Mouse (Mus musculus) testis, adult 2 months (tissue): ENCODE measurements around the gene Ccna1. TPM values are rescaled to one million over a fixed set of nuclear protein-coding genes. Genes with fewer than 3 reads are reported as not detected.
A peak's percentile ranks its signal among the peaks of the same experiment; 100 is the strongest.

Source experiments
- H3K27ac ChIP-seq: fragments of 200-500 bp; 2 replicates; pipeline ENCODE4 v1.5.1; 2012; ENCODE audit warnings: low read depth, low read length; ENCODE audit not compliant: control insufficient read depth, insufficient read depth
- H3K27me3 ChIP-seq: fragments of 200-500 bp; 2 replicates; pipeline ENCODE4 v1.6.1; 2012; ENCODE audit warnings: mild to moderate bottlenecking, low read length, moderate library complexity; ENCODE audit not compliant: control insufficient read depth, insufficient read depth
- H3K36me3 ChIP-seq: fragments of 200-500 bp; 2 replicates; pipeline ENCODE4 v1.6.1; 2012; ENCODE audit warnings: mild to moderate bottlenecking, low read length; ENCODE audit not compliant: control insufficient read depth, insufficient read depth
- H3K4me1 ChIP-seq: fragments of 200-500 bp; 2 replicates; pipeline ENCODE4 v1.6.1; 2012; ENCODE audit warnings: low read length; ENCODE audit not compliant: control insufficient read depth, insufficient read depth
- H3K4me3 ChIP-seq: fragments of 200-500 bp; 2 replicates; pipeline ENCODE4 v1.5.1; 2012; ENCODE audit warnings: low read depth, mild to moderate bottlenecking, low read length, moderate library complexity, mixed read lengths; ENCODE audit not compliant: control insufficient read depth
- CTCF ChIP-seq: fragments of 200-500 bp; IDR thresholded peaks from 2 replicates; pipeline ENCODE4 v1.5.1; 2012; ENCODE audit warnings: low read depth, mild to moderate bottlenecking, inconsistent platforms, low read length, moderate library complexity; ENCODE audit not compliant: control insufficient read depth, insufficient read depth, insufficient replicate concordance
- POLR2A ChIP-seq: fragments of 200-500 bp; IDR thresholded peaks from 2 replicates; pipeline ENCODE4 v1.6.1; 2012; ENCODE audit warnings: low read depth, mild to moderate bottlenecking, inconsistent platforms, low read length, moderate library complexity; ENCODE audit not compliant: control insufficient read depth
- polyA plus RNA-seq: library from polyadenylated mRNA; depleted of rRNA; stranded (reverse); fragments of >200 nt; gene quantifications from 2 replicates; pipeline ENCODE4 v1.2.3, GENCODE M21; 2012

Gene Ccna1
- polyA plus RNA-seq, 1 experiment = 144 TPM

- peak; percentile 78; the same call in 1 of the 2 replicates for TF ChIP-seq CTCF
- no peak for TF ChIP-seq POLR2A
- Histone ChIP-seq H3K4me3 (no peak overlapping the region), H3K27ac (no peak overlapping the region), H3K36me3 (no peaks in the 10 kb centered on the region), H3K4me1 (no peaks in the 10 kb centered on the region), H3K27me3 (no peaks in the 10 kb centered on the region)
Measured at GRCm38 (mm10) chr3:55080055-55080454, 24.8 kb upstream of the Ccna1 start.

GRCm38 (mm10) chr3:55079619-55080018 lies 24.3 kb upstream of the Ccna1 start:
- H3K27me3 ChIP-seq = no peaks in the 10 kb centered on the region
- no peak overlapping the region for H3K4me3 ChIP-seq
- TF ChIP-seq CTCF (no peak), POLR2A (no peak)
- no peaks in the 10 kb centered on the region for H3K4me1 ChIP-seq
- H3K36me3 ChIP-seq = no peaks in the 10 kb centered on the region
- no peak overlapping the region for H3K27ac ChIP-seq

GRCm38 (mm10) chr3:55078233-55078632 lies 22.9 kb upstream of the Ccna1 start:
- Histone ChIP-seq H3K27ac (no peak overlapping the region), H3K4me1 (no peaks in the 10 kb centered on the region), H3K4me3 (no peak overlapping the region), H3K27me3 (no peaks in the 10 kb centered on the region), H3K36me3 (no peaks in the 10 kb centered on the region)
- TF ChIP-seq POLR2A (no peak), CTCF (no peak)

GRCm38 (mm10) chr3:55075294-55075648 lies 20.0 kb upstream of the Ccna1 start:
- no peak overlapping the region for H3K27ac ChIP-seq
- H3K36me3 ChIP-seq = no peaks in the 10 kb centered on the region
- no peak overlapping the region for H3K4me3 ChIP-seq
- H3K4me1 ChIP-seq = no peaks in the 10 kb centered on the region
- TF ChIP-seq POLR2A (no peak), CTCF (no peak)
- H3K27me3 ChIP-seq = no peaks in the 10 kb centered on the region

- no peaks in the 10 kb centered on the region for H3K4me1 ChIP-seq
- no peaks in the 10 kb centered on the region for H3K36me3 ChIP-seq
- no peak overlapping the region for H3K4me3 ChIP-seq
- H3K27ac ChIP-seq = no peak overlapping the region
- H3K27me3 ChIP-seq = no peaks in the 10 kb centered on the region
- no peak for TF ChIP-seq CTCF
Measured at GRCm38 (mm10) chr3:55074576-55075293, 19.4 kb upstream of the Ccna1 start.

- H3K4me3 ChIP-seq = no peak overlapping the region
- no peak for TF ChIP-seq POLR2A
- TF ChIP-seq CTCF = no peak
- H3K27ac ChIP-seq = no peak overlapping the region
- H3K27me3 ChIP-seq = no peaks in the 10 kb centered on the region
- H3K4me1 ChIP-seq = no peaks in the 10 kb centered on the region
- H3K36me3 ChIP-seq = no peaks in the 10 kb centered on the region
Measured at GRCm38 (mm10) chr3:55067791-55068434, 12.6 kb upstream of the Ccna1 start.

GRCm38 (mm10) chr3:55066666-55067023 lies 11.3 kb upstream of the Ccna1 start:
- H3K27me3 ChIP-seq = no peaks in the 10 kb centered on the region
- no peaks in the 10 kb centered on the region for H3K36me3 ChIP-seq
- H3K4me3 ChIP-seq = no peak overlapping the region
- no peak overlapping the region for H3K27ac ChIP-seq
- no peaks in the 10 kb centered on the region for H3K4me1 ChIP-seq
- TF ChIP-seq CTCF = no peak
- no peak for TF ChIP-seq POLR2A
